Mouse (Mus musculus) brain, embryonic 14.5 days (tissue): ENCODE results near the gene Atg2a. TPM values are rescaled to one million over a fixed set of nuclear protein-coding genes. Genes with fewer than 3 reads are reported as not detected.
"Not testable (repeated sequence)": the region's sequence is repeated elsewhere in the genome, so short reads cannot be mapped to it uniquely, and the experiment has no call there.

Source experiments
- DNase-seq: peaks from one replicate; pipeline ENCODE4 v3.0.0-alpha.2; 2011; ENCODE audit warnings: low read depth
- CTCF ChIP-seq: fragments of 200-500 bp; IDR thresholded peaks from 2 replicates; pipeline ENCODE4 v1.5.1; 2012; ENCODE audit warnings: inconsistent platforms, mild to moderate bottlenecking, moderate library complexity, borderline replicate concordance; ENCODE audit not compliant: insufficient read depth, insufficient read length; ENCODE audit errors: extremely low read depth
- POLR2A ChIP-seq: fragments of 200-500 bp; IDR thresholded peaks from 2 replicates; pipeline ENCODE4 v1.6.1; 2012; ENCODE audit warnings: mild to moderate bottlenecking, inconsistent platforms, borderline replicate concordance; ENCODE audit not compliant: poor library complexity, insufficient read depth, insufficient read length, severe bottlenecking; ENCODE audit errors: extremely low read depth
- polyA plus RNA-seq: library from polyadenylated mRNA; depleted of rRNA; stranded (reverse); fragments of >200 nt; gene quantifications from 2 replicates; pipeline ENCODE4 v1.2.3, GENCODE M21; 2012; rRNA removed

The Atg2a gene
- polyA plus RNA-seq, 1 experiment, result 28.9 TPM

DNA sequence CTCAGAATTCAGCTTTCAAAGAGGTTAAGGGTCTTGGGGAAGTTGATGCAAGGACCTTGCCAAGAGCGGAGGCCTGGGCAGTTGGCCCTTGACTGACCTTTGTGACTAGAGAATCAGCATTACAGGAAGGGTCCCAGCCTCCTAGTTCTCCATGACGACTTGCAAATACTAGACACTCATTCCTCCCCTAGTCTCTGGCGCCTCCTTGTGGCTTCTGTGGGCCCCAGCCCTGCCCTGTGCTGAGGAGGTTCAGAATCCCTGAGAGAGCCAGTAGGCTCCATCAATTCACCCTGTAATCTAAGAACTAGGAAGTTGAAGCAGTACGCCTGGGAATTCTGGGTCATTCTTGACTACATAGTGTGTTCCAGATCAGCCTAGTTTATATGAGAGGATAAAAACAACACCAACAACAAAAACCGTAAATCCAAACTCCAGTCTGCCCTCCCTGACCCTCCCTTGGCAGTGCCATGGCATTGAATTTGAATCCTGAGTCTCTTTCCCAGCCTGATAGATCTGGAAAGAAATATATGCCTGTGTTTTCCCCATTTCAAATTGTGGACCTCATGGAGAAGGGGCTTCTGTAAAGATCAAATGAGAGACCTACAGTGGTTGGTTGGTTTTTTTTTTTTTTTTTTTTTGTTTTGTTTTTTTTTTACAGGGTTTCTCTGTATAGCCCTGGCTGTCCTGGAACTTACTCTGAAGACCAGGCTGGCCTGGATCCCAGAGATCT lies 63.5 kb downstream of the Atg2a start:
- peak; percentile 85 for DNase-seq

DNA sequence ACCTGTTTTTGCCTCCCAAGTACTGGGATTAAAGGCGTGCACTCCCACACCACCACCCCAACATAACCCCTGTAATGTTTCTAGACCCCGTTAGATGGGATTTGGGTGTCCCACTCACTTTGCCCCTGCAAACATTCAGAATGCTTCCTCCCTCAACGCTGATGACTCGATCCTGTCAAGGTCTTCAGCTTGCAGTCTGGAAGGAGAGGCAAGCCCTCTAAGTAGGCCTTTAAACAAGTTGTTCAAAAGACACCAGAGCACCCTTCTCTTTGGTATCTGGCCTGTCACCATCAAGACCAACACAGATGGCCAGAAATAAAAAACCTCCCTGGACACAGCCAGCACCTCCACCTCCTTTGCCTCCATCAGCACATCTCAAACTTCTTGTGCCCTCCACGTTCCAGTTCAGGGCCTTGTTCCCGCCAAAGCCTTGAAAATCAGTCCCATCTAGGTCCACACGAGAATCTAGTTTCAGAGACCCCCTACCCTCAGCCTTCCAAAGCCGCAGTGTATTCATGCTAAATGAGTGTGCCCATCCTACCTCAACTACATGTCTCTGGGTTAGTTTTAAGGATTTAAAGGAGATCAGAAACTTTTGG lies 64.1 kb downstream of the Atg2a start:
- TF ChIP-seq CTCF (no peak), POLR2A (no peak)
- no peak for DNase-seq

More for the DNA sequence above, 63.5 kb downstream of the Atg2a start:
- TF ChIP-seq POLR2A (no peak), CTCF (peak; percentile 90)

DNA sequence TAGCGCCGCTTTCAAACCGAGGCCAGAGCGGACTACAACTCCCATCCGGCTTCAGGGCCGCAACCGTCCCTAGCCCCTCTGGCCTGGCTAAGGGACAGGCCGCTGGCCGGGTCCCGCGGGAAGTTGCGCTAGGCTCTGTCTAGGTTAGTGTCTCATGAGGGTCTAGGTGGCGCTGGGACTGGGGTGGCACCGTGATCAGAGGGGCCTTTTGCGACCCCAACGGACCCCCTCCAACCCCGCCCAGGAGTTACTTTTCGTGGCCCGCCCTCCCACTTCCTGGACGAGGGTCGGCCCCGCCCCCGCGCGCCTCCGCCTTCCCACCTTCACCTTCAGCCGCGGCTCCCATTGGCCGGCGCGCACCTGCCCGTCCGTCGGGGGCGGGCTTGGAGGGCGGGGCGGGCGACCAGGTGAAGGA lies 64.7 kb downstream of the Atg2a start, which contains the start of gene Cdc42bpg:
Cdc42bpg (plus strand) TSS at position 320 of the 415 bp plus-strand sequence.
- peak; percentile 75 for DNase-seq
- TF ChIP-seq POLR2A, result no peak

DNA sequence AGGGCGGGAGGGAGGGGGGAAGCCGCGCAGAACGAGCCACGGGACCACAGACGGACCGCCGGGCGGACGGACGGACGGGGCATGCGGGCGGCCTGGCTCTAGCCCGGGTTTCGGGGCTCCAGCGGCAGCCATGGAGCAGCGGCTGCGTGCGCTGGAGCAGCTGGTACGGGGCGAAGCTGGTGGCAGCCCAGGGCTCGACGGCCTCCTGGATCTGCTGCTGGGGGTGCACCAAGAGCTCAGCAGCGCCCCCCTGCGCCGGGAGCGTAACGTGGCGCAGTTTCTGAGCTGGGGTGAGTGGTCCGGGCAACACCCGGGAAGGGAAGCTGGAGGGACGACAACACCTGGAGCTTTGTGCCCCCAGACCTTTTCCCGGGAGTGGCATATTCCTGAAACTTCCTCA lies 65.1 kb downstream of the Atg2a start:
- TF ChIP-seq CTCF (peak; percentile 66), POLR2A (no peak)
- peak; percentile 72 for DNase-seq

DNA sequence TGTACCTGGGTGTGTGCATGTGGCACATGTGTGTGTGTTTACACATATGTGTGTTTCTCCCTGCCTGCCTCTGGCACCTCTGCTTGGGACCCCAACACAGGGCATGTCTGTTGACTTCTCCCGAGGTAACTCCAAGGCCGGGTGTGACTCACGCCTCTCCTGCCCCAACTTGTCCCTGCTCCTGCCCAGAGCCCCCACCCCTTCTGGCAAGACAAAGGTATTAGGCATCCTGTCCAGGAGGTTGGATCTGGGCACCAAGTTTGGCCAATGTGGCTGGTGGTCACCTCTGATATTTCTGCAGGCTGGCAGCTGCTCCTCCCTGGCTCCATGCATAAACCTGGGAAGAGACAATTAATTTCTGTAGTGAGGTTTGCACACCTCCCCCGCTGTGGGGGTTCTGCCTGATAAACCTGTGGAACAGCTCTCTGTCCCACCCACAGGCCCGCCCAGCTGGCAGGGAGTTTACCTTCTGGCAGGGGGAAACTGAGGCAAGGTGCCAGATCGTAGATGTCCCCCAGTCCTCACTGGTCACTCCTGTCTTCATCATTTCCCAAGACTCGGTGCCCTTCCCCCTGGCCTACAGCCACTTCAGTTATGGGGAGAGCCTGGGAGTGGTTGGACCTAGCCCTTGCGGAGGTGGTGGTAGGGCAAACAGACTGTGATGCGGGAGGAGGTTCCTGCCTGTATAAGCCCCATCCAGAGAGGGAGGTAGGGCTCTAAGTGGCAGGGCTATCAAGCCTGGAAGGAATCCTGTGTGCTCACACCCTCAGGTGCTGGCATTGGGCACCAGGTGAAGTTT lies 66.5 kb downstream of the Atg2a start:
- no peak for DNase-seq
- TF ChIP-seq CTCF, result no peak
- TF ChIP-seq POLR2A, result no peak

DNA sequence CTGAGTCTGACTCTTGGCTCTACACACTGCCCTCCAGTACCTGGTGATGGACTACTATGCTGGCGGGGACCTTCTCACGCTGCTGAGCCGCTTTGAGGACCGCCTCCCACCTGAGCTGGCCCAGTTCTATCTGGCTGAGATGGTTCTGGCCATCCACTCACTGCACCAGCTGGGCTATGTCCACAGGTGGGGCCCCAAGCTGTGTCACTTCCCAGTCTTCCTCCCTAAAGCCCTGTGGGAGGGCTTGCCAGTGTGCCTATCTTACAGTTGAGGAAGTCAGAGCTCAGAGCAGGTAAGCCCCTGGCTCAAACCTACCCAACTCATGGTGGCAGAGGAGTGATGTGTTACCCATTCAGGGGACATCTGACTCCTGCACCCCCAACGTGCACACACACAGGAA lies 68.7 kb downstream of the Atg2a start:
- TF ChIP-seq CTCF (no peak), POLR2A (no peak)
- no peak for DNase-seq

DNA sequence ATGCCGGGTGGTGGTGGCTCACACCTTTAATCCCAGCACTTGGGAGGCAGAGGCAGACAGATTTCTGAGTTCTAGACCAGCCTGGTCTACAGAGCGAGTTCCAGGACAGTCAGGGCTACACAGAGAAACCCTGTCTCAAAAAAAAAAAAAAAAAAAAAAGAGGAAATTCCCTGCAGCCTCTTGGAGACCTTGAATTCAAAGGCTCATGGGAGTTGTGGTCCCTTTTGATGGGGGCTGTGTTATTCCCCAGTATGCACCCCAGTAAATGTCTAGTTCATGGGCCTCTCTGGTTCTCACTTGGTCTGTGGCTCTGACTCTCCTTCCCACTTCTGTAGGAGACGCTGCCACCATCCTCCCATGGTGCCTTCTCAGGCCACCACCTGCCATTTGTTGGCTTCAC lies 70.3 kb downstream of the Atg2a start:
- DNase-seq, result not testable (repeated sequence)

Other genes starting within 250 kb of the Atg2a start
- 5.2 and 7.6 TPM in 2 replicates for gene Capn1, start 225.8 kb upstream of the Atg2a start, polyA plus RNA-seq
- gene Syvn1, start 195.1 kb upstream of the Atg2a start, polyA plus RNA-seq, result 24.6 and 38.8 TPM in 2 replicates
- 46.3 and 50.4 TPM in 2 replicates for gene Mrpl49, start 183.9 kb upstream of the Atg2a start, polyA plus RNA-seq
- gene Fau, start 183.8 kb upstream of the Atg2a start, polyA plus RNA-seq, result 1,255 and 1,497 TPM in 2 replicates
- gene Znhit2, start 180.5 kb upstream of the Atg2a start, polyA plus RNA-seq, result 36.0 and 46.5 TPM in 2 replicates
- gene Tm7sf2, start 173.3 kb upstream of the Atg2a start, polyA plus RNA-seq, result 76.1 and 100 TPM in 2 replicates
- 95.4 and 109 TPM in 2 replicates for gene Vps51, start 164.4 kb upstream of the Atg2a start, polyA plus RNA-seq
- gene Tmem262, start 161.6 kb upstream of the Atg2a start, polyA plus RNA-seq, result not detected in 2 replicates
- 2.5 and 3.1 TPM in 2 replicates for gene Gm28374, start 159.4 kb upstream of the Atg2a start, polyA plus RNA-seq
- gene Zfpl1, start 156.7 kb upstream of the Atg2a start, polyA plus RNA-seq, result 103 and 127 TPM in 2 replicates
- gene Cdca5, start 156.7 kb upstream of the Atg2a start, polyA plus RNA-seq, result 9.7 and 16.3 TPM in 2 replicates
- 0.15 and 0.25 TPM in 2 replicates for gene AC131692.1, start 147.2 kb upstream of the Atg2a start, polyA plus RNA-seq
- gene Naaladl1, start 135.9 kb upstream of the Atg2a start, polyA plus RNA-seq, result 1.1 and 2.0 TPM in 2 replicates
- 47.3 and 66.2 TPM in 2 replicates for gene Sac3d1, start 123.0 kb upstream of the Atg2a start, polyA plus RNA-seq
- 52.3 and 52.4 TPM in 2 replicates for gene Snx15, start 113.4 kb upstream of the Atg2a start, polyA plus RNA-seq
- gene Batf2, start 100.7 kb upstream of the Atg2a start, polyA plus RNA-seq, result 0.05 TPM in 2 replicates
- 109 and 144 TPM in 2 replicates for gene Arl2, start 100.1 kb upstream of the Atg2a start, polyA plus RNA-seq
- gene Majin, start 57.3 kb upstream of the Atg2a start, polyA plus RNA-seq, result 0.05 TPM in 1 of 2 replicates, not detected in the other
- gene Gpha2, start 15.3 kb upstream of the Atg2a start, polyA plus RNA-seq, result 0.22 TPM in 1 of 2 replicates, not detected in the other
- 121 and 133 TPM in 2 replicates for gene Ppp2r5b, start 5.8 kb upstream of the Atg2a start, polyA plus RNA-seq
- 200 and 212 TPM in 2 replicates for gene Ehd1, start 35.1 kb downstream of the Atg2a start, polyA plus RNA-seq
- gene Cdc42bpg, start 64.8 kb downstream of the Atg2a start, polyA plus RNA-seq, result 4.4 and 6.5 TPM in 2 replicates
- 105 and 129 TPM in 2 replicates for gene Men1, start 93.3 kb downstream of the Atg2a start, polyA plus RNA-seq
- gene Map4k2, start 99.5 kb downstream of the Atg2a start, polyA plus RNA-seq, result 110 and 154 TPM in 2 replicates
- 147 and 220 TPM in 2 replicates for gene Sf1, start 122.0 kb downstream of the Atg2a start, polyA plus RNA-seq
- 2.1 and 2.9 TPM in 2 replicates for gene Pygm, start 142.7 kb downstream of the Atg2a start, polyA plus RNA-seq
- 46.0 and 53.1 TPM in 2 replicates for gene Rasgrp2, start 157.7 kb downstream of the Atg2a start, polyA plus RNA-seq
- 159 and 311 TPM in 2 replicates for gene Nrxn2, start 177.1 kb downstream of the Atg2a start, polyA plus RNA-seq